In the genomic region with DNA sequence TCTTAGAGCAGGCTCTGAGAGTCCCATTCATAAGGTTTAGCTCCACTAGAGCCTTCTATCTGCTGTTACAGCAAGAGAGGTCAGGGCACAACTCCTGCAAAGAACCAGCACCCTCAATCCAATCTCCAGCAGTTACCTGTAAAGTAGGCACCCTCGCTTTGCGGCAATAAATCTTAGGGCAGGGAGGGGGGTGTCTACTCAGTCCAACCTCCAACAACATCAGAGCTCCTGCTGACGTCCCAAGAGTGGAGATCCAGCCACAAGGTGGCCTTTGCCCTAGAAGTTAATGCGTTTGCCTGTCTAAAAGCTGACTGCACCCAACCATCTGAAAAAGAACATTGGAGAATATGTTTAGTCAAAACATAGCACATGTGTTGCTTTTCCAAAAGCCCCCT, we compare ENCODE assay signal across 9 mouse cellular contexts. TPM values are rescaled to one million over a fixed set of nuclear protein-coding genes. Genes with fewer than 3 reads are reported as not detected.
A peak's percentile ranks its signal among the peaks of the same experiment; 100 is the strongest.
DNase-seq lines count a peak whose midpoint lies in the region; ATAC-seq and TF ChIP-seq lines count a peak whose summit lies in the region.
"Had no signal": no experiment of that assay in that cellular context is flagged by ENCODE, and none has a peak within 500 bp of the region (broad histone marks: within the 10 kb centered on the region; RNA-seq: fewer than 3 reads in every experiment).

No protein-coding gene starts in this region.

- H3K4me2 ChIP-seq in heart, embryonic 16.5 days (ENCODE audit: low read depth, low read length): peak overlapping the region; percentile 94
- H3K4me2 ChIP-seq in midbrain, embryonic 15.5 days: peak overlapping the region; percentile 79

- H3K27me3 ChIP-seq in heart, embryonic 16.5 days (ENCODE audit: control insufficient read depth, insufficient read depth, low read length): no peaks in the 10 kb centered on the region
- 0 out of 2 replicates have a peak, but pooled peaks cover 2% of the 10 kb centered on the region for H3K27me3 ChIP-seq in midbrain, embryonic 15.5 days (replicated peaks)

- H3K4me1 ChIP-seq in bone marrow, adult 2 months (ENCODE audit: control insufficient read depth, insufficient read depth, low read length): peaks cover 16% of the 10 kb centered on the region
- peaks cover 58% of the 10 kb centered on the region for H3K4me1 ChIP-seq in heart, embryonic 16.5 days (ENCODE audit: control insufficient read depth, insufficient read depth, low read length)
- H3K4me1 ChIP-seq in midbrain, embryonic 15.5 days: peaks cover 35% of the 10 kb centered on the region

- no peak for TF ChIP-seq POLR2A in bone marrow, adult 2 months (IDR thresholded peaks at IDR 0.05; ENCODE audit: borderline replicate concordance, control insufficient read depth, low read depth, low read length)

- no peak for ATAC-seq in heart, embryonic 16.5 days (replicated peaks; ENCODE audit: extremely low read depth, insufficient read depth, low FRiP score)
- ATAC-seq in midbrain, embryonic 15.5 days (replicated peaks): no peak

- H3K4me3 ChIP-seq in left cerebral cortex, adult 2 months: peak overlapping the region; percentile 93
- H3K4me3 ChIP-seq in bone marrow, adult 2 months (replicated peaks; ENCODE audit: control insufficient read depth, low read depth, low read length): peak overlapping the region; percentile 0
- peak overlapping the region; percentile 84 for H3K4me3 ChIP-seq in heart, embryonic 16.5 days (ENCODE audit: low read length)
- H3K4me3 ChIP-seq in midbrain, embryonic 15.5 days: peak overlapping the region; percentile 74

- peak overlapping the region; percentile 89 for H3K9ac ChIP-seq in heart, embryonic 16.5 days (ENCODE audit: low read length)
- H3K9ac ChIP-seq in midbrain, embryonic 15.5 days: peak overlapping the region; percentile 86; the same call in 1 of the 2 replicates
- H3K9ac ChIP-seq: limb, embryonic 13.5 days had no signal

- no peak for DNase-seq in left cerebral cortex, adult 2 months (ENCODE audit: extremely low spot score in 1 of 2, low spot score in 2 of 2)
- DNase-seq in left cerebral cortex, adult 18-20 months (ENCODE audit: low spot score in 2 of 2): no peak
- DNase-seq in urinary bladder, adult 18-20 months (ENCODE audit: low spot score in 2 of 2): no peak
- DNase-seq in left cerebral cortex, adult 9 months (ENCODE audit: low spot score in 2 of 2): no peak
- no peak for DNase-seq in frontal cortex, adult 2 months (ENCODE audit: extremely low spot score in 1 of 2, low spot score in 1 of 2)

- no peaks in the 10 kb centered on the region for H3K9me3 ChIP-seq in heart, embryonic 16.5 days (replicated peaks; ENCODE audit: control insufficient read depth, low read length)
- no peaks in the 10 kb centered on the region for H3K9me3 ChIP-seq in midbrain, embryonic 15.5 days
- H3K9me3 ChIP-seq: limb, embryonic 13.5 days had no signal

- intact Hi-C loops in left cerebral cortex, adult 2 months (cut with DNase I): no loop called here

- H3K27ac ChIP-seq in left cerebral cortex, adult 2 months: no peak overlapping the region
- H3K27ac ChIP-seq in bone marrow, adult 2 months (ENCODE audit: control insufficient read depth, insufficient read depth, low read depth, low read length, poor library complexity): peak overlapping the region; percentile 91
- H3K27ac ChIP-seq in heart, embryonic 16.5 days (ENCODE audit: low read length): peak overlapping the region; percentile 90
- peak overlapping the region; percentile 90 for H3K27ac ChIP-seq in midbrain, embryonic 15.5 days
- H3K27ac ChIP-seq: limb, embryonic 13.5 days had no signal

- no peak for TF ChIP-seq CTCF in left cerebral cortex, adult 2 months (IDR thresholded peaks at IDR 0.05)
- no peak for TF ChIP-seq CTCF in bone marrow, adult 2 months (IDR thresholded peaks at IDR 0.05; ENCODE audit: control insufficient read depth, insufficient read depth, low read length)

- 16% methylated on average over 4 of the region's 4 CpGs for WGBS in bone marrow, adult 2 months
- WGBS in heart, embryonic 16.5 days: 38% methylated on average over 4 of the region's 4 CpGs
- WGBS in midbrain, embryonic 15.5 days: 44% methylated on average over 4 of the region's 4 CpGs

- no peaks in the 10 kb centered on the region for H3K36me3 ChIP-seq in heart, embryonic 16.5 days (ENCODE audit: control insufficient read depth, insufficient read depth)
- H3K36me3 ChIP-seq in midbrain, embryonic 15.5 days (replicated peaks): no peaks in the 10 kb centered on the region
- H3K36me3 ChIP-seq: limb, embryonic 13.5 days had no signal

RNA-seq across cellular contexts. Expression of a gene that starts 58.2 kb away (rescaled TPM):
- 10 to 100 TPM; 62.5 to 68.3 TPM for total RNA-seq in left cerebral cortex, adult 2 months (2021)
- total RNA-seq in left cerebral cortex, adult 18-20 months (2021): 10 to 100 TPM; 60.1 to 61.7 TPM
- 22.5 and 41.4 TPM in 2 replicates for polyA plus RNA-seq in bone marrow, adult 2 months (2011; ENCODE audit: insufficient read depth, insufficient read length, low replicate concordance, missing spikeins)
- 17.3 and 17.8 TPM in 2 replicates for polyA plus RNA-seq in heart, embryonic 16.5 days (2015; fragmentation: Nextera tagmentation; extraction: Ambion mirVana)
- 32.3 and 34.0 TPM in 2 replicates for polyA plus RNA-seq in midbrain, embryonic 15.5 days (2015; fragmentation: Nextera tagmentation; extraction: Ambion mirVana)
- 28.2 and 33.2 TPM in 2 replicates for polyA plus RNA-seq in frontal cortex, adult 2 months (2012; rRNA removed)

Comparison
In these comparisons a context has a peak if more than half of its experiments do, and no peak if none do; other contexts are left out.
1. H3K4me3 ChIP-seq: peak in every context shown above with its lines; median percentile 93 in left cerebral cortex, adult 2 months; 84 in heart, embryonic 16.5 days; 74 in midbrain, embryonic 15.5 days; 0 in bone marrow, adult 2 months.